Mouse (Mus musculus): Measurements from ENCODE around the gene 9430007A20Rik. TPM values are rescaled to one million over a fixed set of nuclear protein-coding genes. Genes with fewer than 3 reads are reported as not detected.
"Not testable (repeated sequence)": the region's sequence is repeated elsewhere in the genome, so short reads cannot be mapped to it uniquely, and the experiment has no call there.

The 9430007A20Rik gene
- total RNA-seq (2021) = not detected
- long read RNA-seq, experiment 1 = 0 reads
- long read RNA-seq, experiment 2 = 0 reads

DNA sequence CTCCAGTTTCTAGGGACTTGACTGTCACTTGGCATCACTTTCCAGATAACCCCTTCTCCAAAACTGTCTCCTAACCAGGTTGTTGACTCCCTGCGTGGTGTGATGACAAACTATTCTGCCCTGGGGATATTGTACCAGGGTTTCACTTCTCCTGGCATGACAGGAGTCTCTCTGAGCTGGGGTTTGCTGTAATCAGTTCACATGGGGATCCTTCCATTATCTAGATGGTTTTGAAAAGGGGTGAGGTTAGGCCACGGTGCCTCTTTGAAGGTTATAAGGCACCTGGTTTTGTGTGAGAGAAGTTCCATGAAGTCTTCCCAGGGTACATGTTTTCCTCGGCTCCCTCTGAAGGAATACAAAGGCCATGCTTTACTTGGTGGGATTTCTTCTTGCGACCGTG, at the start of gene 9430007A20Rik:
Gene 9430007A20Rik (plus strand): TSS at position 301 of the 400 bp plus-strand sequence.
- intact Hi-C loops (cut with DNase I) = no loop called here
- DNase-seq = no peak

DNA sequence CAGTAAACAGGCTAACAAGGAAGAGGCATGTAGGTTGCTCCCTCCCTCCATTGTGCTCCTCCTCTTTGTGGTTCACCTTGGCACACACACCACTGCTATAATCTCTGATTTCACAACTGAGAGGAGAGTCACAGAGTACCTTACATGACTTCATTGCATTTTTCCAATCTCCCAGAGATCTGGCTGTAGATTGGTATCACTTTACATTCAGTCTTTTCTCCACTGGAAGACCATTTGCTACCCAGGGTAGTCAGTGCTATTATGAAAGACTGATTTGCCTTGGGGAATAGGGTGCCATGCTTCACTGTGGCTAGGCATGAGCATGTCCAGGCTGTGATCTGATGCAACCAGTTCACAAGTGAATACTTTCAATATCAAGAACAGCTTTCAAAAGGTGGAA, 26.3 kb upstream of the 9430007A20Rik start:
- intact Hi-C loops (cut with DNase I) = no loop called here
- DNase-seq = no peak

DNA sequence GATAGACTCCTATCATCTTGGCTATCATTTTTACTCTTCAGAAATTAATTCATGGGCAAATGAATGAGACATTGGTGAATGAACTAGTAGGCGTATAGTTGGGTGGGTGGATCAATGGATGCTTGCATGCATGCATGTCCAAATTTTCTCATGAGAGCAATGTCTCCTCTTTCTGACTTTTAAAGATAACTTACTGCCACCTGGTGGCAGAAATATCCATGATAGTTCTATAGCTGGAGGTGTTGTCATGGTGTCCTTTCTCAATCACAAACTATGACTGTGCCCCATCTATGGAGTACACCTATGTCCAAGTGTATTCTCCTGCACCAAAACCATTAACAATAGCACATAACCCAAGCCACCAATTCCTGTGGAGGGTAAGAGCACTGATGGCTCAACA, 13.1 kb upstream of the 9430007A20Rik start:
- intact Hi-C loops (cut with DNase I) = no loop called here
- DNase-seq = no peak

DNA sequence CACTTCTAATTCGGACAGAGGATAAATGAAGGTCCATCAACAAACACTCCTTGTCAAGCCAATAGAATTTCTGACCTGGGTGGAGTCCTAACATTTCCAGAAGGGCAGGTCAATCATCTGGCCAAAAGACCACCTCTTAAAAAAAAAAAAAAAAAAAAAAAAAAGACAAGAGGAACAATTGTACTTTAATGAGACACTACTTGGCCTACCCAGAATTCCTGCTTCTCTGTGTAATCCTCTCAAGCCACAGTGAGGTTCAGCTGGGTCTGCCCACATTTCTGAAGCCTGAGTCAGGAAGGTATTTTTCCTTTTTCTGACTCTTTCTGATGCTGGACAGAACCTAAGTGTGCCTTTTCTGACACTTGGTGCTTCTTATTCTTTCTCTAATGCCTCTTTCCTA, 25.1 kb downstream of the 9430007A20Rik start:
- DNase-seq = no peak
- intact Hi-C loops (cut with DNase I) = no loop called here

DNA sequence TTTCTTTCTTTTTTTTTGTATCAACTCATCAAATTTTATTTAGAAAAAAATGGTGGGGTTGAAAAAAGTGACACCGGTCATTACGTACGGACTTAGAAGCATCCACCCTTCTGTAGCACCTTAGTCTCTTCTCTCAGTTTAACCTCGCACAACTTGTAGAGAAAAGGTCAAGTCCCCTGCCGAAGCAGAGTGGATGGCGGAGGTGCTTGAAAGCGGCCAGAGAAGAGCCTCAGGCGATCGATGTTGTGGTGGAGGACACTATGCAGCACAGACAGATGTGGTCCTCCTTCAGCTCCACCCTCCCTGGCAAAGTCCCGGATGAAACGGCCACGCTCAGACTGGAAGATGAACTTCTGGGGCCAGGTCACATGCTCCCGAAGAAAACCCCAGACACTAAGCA, 25.7 kb downstream of the 9430007A20Rik start:
- intact Hi-C loops (cut with DNase I); DNase-seq: not testable (repeated sequence)

DNA sequence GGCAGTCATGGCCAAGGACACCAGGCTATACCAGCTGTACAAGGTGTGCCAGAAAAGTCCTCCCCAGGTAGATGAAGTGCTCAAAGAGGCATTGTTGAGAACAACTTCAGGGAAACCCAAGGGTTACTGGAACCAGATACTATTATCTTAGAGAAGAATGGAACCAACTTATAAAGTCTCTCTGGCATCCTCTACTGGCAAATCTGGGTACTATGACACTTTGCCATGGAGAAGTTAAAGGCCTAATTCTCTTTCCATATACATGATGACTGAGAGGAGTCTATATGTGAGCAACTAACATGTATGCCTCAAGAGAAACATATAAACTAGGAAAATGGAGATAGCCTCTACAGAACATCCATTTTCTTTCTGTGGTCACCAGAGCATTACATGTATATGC, 31.5 kb downstream of the 9430007A20Rik start:
- no peak for DNase-seq
- intact Hi-C loops (cut with DNase I) = no loop called here

DNA sequence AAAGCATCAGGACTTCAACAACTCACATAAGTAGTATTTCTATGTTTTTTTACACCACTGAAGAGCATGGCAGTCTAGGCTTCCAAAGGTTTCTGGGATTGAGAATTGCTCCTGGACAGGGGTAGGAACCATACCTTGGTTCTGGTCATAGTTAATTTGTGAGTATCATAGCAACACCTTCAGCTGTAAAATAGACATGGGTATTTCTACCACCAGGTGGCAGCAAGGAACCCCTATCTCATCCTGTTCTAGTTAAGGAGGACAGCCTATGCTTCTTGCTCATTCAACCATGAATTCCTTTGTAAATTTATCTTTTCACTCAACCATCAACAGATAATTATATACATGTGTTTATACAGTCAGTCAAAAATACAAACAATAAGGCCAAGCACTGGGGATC, 40.2 kb downstream of the 9430007A20Rik start:
- intact Hi-C loops (cut with DNase I) = no loop called here
- no peak for DNase-seq

DNA sequence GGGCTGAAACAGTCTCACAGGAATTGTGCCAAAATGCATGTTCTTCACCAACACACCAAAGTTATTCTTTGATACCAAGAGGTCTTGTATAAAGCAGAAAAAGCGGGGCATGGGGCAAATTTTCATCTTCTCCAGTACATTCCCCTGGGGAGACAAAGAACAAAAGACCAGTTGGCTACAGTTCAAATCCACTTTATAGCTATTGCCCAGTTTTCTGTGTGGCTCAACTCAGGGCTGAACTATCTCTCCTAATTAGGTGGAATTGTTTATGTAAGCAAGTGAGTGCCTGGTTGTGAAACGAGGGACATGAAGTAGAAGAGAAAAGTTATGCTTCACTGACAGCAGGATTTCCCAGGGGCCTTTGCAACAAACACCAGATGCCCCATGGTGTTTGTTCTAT, 41.6 kb downstream of the 9430007A20Rik start:
- no peak for DNase-seq
- intact Hi-C loops (cut with DNase I) = no loop called here

DNA sequence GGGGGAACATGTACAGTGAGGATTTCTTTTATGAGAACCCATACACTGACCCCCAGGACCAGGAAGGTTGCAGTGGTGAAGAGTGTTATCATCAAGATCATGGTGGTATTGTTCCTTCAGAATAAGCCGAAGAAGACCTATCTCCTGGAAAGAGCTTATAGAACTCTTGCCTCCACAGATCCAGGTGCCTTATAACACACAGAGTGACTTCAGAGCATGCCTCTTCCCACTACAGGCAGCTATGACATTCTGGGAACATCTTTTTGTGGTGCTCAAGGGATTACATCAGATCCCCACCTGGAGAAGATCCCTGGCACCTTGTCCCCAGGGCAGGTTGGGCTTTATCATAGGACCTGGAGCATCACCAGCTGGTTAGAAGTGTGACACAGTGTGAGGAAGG, 45.4 kb downstream of the 9430007A20Rik start, which contains the start of gene Gm13124:
Gene Gm13124 (minus strand): TSS at position 101 of the 400 bp plus-strand sequence.
- intact Hi-C loops (cut with DNase I) = no loop called here
- no peak for DNase-seq

DNA sequence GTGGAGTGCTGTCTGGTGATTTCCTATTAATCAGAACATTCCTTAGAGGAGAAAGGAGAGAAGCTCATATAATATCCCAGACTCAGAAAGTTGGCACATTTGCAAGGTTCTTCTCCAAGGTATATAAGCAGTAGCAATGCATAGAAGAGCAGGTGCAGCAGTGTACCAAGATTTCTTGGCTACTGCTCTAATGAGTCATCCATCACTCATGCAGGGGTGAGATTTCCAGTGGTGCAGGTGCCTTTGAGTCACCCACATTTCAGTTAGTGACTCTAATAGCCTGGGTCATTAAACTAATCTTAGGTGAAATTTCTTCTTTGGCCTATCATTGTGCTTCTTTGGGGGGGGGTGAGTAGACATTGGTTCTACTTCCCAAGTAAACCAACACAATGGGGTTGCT, 48.1 kb downstream of the 9430007A20Rik start:
- intact Hi-C loops (cut with DNase I) = no loop called here
- no peak for DNase-seq

Other genes with a start within 250 kb of the 9430007A20Rik start
- gene Pramel5, start 239.3 kb upstream of the 9430007A20Rik start, total RNA-seq (2021) = not detected
- gene Gm13128, start 189.6 kb upstream of the 9430007A20Rik start, total RNA-seq (2021) = not detected
- not detected for gene Gm13119, start 161.9 kb upstream of the 9430007A20Rik start, total RNA-seq (2021)
- not detected for gene Pramef20, start 141.9 kb upstream of the 9430007A20Rik start, total RNA-seq (2021)
- gene Pramef12, start 111.4 kb upstream of the 9430007A20Rik start, total RNA-seq (2021) = not detected
- gene 1700012P22Rik, start 81.0 kb upstream of the 9430007A20Rik start, total RNA-seq (2021) = not detected
- gene Gm9944, start 66.5 kb upstream of the 9430007A20Rik start, total RNA-seq (2021) = not detected
- gene Aadacl3, start 56.1 kb upstream of the 9430007A20Rik start, total RNA-seq (2021) = not detected
- not detected for gene Gm13124, start 45.3 kb downstream of the 9430007A20Rik start, total RNA-seq (2021)
- not detected for gene Aadacl4, start 93.9 kb downstream of the 9430007A20Rik start, total RNA-seq (2021)
- not detected for gene Gm436, start 166.5 kb downstream of the 9430007A20Rik start, total RNA-seq (2021)
- not detected for gene Gm13178, start 201.6 kb downstream of the 9430007A20Rik start, total RNA-seq (2021)

Data from gastrocnemius, postnatal 36 days (tissue).